Mouse (Mus musculus): ENCODE measurements around the gene Atf5. TPM values are rescaled to one million over a fixed set of nuclear protein-coding genes. Genes with fewer than 3 reads are reported as not detected.

Atf5 gene
- polyA plus RNA-seq, 1 experiment from 2014 or later: 1.8 TPM

DNA sequence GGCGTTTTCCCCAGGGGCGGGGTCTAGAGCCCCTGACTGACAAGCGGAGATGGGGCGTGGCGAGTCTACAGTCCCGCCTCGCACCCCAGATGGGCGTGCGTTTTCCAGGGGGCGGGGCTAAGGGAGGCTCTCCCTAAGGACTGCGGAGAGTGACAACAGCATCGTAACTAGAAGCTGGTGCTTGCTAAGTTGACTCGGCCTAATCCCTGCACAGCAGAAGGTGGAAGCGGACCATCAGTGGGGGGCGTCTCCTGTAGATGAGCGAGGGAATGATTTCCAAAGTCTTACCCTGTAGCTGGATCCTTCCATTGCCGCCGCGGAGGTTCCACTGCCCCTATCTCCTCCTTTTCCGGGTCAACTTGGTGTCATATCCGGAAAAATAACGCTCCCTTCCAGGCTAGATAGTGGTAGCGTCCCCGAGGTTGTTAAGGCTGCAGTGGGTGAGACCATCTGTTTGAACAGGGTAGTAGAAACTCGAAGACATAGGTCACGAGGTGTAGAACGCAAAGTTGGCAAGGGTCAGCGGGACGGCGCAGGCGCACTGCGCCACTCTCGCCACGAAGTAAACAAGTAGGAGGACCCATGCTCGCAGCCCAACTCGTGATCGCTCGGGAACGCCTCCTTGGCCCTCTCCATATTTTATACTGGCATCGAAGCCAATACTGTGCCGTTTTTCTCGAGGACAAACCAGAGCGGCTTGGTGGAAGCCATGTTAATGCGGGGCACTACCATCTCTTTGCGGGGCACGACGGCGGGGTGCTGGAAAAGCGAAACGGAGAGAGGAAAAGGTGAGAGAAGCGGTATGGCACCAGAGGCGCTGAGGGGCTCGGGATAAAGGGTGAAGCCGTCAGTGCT, 32.3 kb upstream of the Atf5 start, which contains the start of the genes Akt1s1 and Tbc1d17:
Gene Akt1s1 (plus strand): TSS at position 431 of the 855 bp plus-strand sequence.
Gene Tbc1d17 (minus strand): TSS at position 519 of the 855 bp plus-strand sequence.
- peak; percentile 86 for ATAC-seq (ENCODE audit: insufficient number of reproducible peaks, insufficient read depth, low FRiP score, low read depth)
- peak within 1 kb of the TSS; percentile 86 for H3K4me2 ChIP-seq (ENCODE audit: low read length)
- peaks cover 18 to 29% of the 10 kb centered on the region in 2 experiments for H3K4me1 ChIP-seq (ENCODE audit: control insufficient read depth in 2 of 2, insufficient read depth in 2 of 2, low read length in 2 of 2)
- peaks cover 57% of the 10 kb centered on the region for H3K36me3 ChIP-seq (ENCODE audit: control insufficient read depth, insufficient read depth, low read length)
- under 1% methylated on average over 54 of the region's 54 CpGs for WGBS
- H3K9ac ChIP-seq (ENCODE audit: low read length): peak within 1 kb of the TSS; percentile 91
- peak within 1 kb of the TSS; percentile 70 to 76 for H3K4me3 ChIP-seq (ENCODE audit: control insufficient read depth in 1 of 2, insufficient read depth in 1 of 2, low read depth in 1 of 2, low read length in 2 of 2)
- no peaks in the 10 kb centered on the region for H3K27me3 ChIP-seq (ENCODE audit: control insufficient read depth, insufficient read depth, low read length)
- H3K9me3 ChIP-seq (ENCODE audit: control insufficient read depth, low read length): no peaks in the 10 kb centered on the region
- peak within 1 kb of the TSS; percentile 94 to 98 for H3K27ac ChIP-seq (replicated peaks in 1 of 2; ENCODE audit: control insufficient read depth in 1 of 2, insufficient read depth in 1 of 2, low read depth in 2 of 2, low read length in 2 of 2)

GRCm38 (mm10) chr7:44847772-44848171, 31.3 kb upstream of the Atf5 start:
- H3K27ac ChIP-seq (replicated peaks in 1 of 2; ENCODE audit: control insufficient read depth in 1 of 2, insufficient read depth in 1 of 2, low read depth in 2 of 2, low read length in 2 of 2): no peak overlapping the region
- 78% methylated on average over 5 of the region's 5 CpGs for WGBS
- H3K4me3 ChIP-seq (ENCODE audit: control insufficient read depth in 1 of 2, insufficient read depth in 1 of 2, low read depth in 1 of 2, low read length in 2 of 2): peak overlapping the region; percentile 70 to 76
- H3K4me2 ChIP-seq (ENCODE audit: low read length): peak overlapping the region; percentile 86
- H3K9me3 ChIP-seq (ENCODE audit: control insufficient read depth, low read length): no peaks in the 10 kb centered on the region
- H3K27me3 ChIP-seq (ENCODE audit: control insufficient read depth, insufficient read depth, low read length): no peaks in the 10 kb centered on the region
- peaks cover 15 to 20% of the 10 kb centered on the region in 2 experiments for H3K4me1 ChIP-seq (ENCODE audit: control insufficient read depth in 2 of 2, insufficient read depth in 2 of 2, low read length in 2 of 2)
- ATAC-seq (ENCODE audit: insufficient number of reproducible peaks, insufficient read depth, low FRiP score, low read depth): no peak
- peak overlapping the region; percentile 73 for H3K9ac ChIP-seq (ENCODE audit: low read length)
- peaks cover 57% of the 10 kb centered on the region for H3K36me3 ChIP-seq (ENCODE audit: control insufficient read depth, insufficient read depth, low read length)

- Histone ChIP-seq H3K4me1 (ENCODE audit: control insufficient read depth in 2 of 2, insufficient read depth in 2 of 2, low read length in 2 of 2) (peaks cover 15 to 20% of the 10 kb centered on the region in 2 experiments), H3K27ac (replicated peaks in 1 of 2; ENCODE audit: control insufficient read depth in 1 of 2, insufficient read depth in 1 of 2, low read depth in 2 of 2, low read length in 2 of 2) (no peak overlapping the region), H3K9me3 (ENCODE audit: control insufficient read depth, low read length) (no peaks in the 10 kb centered on the region), H3K36me3 (ENCODE audit: control insufficient read depth, insufficient read depth, low read length) (peaks cover 61% of the 10 kb centered on the region), H3K9ac (ENCODE audit: low read length) (no peak overlapping the region), H3K4me3 (ENCODE audit: control insufficient read depth in 1 of 2, insufficient read depth in 1 of 2, low read depth in 1 of 2, low read length in 2 of 2) (no peak overlapping the region), H3K4me2 (ENCODE audit: low read length) (no peak overlapping the region), H3K27me3 (ENCODE audit: control insufficient read depth, insufficient read depth, low read length) (no peaks in the 10 kb centered on the region)
- ATAC-seq (ENCODE audit: insufficient number of reproducible peaks, insufficient read depth, low FRiP score, low read depth): no peak
- WGBS: 93% methylated on average over 7 of the region's 7 CpGs
These were observed 30.3 kb upstream of the Atf5 start for GRCm38 (mm10) chr7:44846804-44847203.

GRCm38 (mm10) chr7:44845006-44845405, 28.5 kb upstream of the Atf5 start:
- H3K27ac ChIP-seq (replicated peaks in 1 of 2; ENCODE audit: control insufficient read depth in 1 of 2, insufficient read depth in 1 of 2, low read depth in 2 of 2, low read length in 2 of 2): no peak overlapping the region
- H3K27me3 ChIP-seq (ENCODE audit: control insufficient read depth, insufficient read depth, low read length): peaks cover 9% of the 10 kb centered on the region
- no peak for ATAC-seq (ENCODE audit: insufficient number of reproducible peaks, insufficient read depth, low FRiP score, low read depth)
- no peak overlapping the region for H3K4me2 ChIP-seq (ENCODE audit: low read length)
- H3K9me3 ChIP-seq (ENCODE audit: control insufficient read depth, low read length): no peaks in the 10 kb centered on the region
- H3K4me1 ChIP-seq (ENCODE audit: control insufficient read depth in 2 of 2, insufficient read depth in 2 of 2, low read length in 2 of 2): peaks cover 11% of the 10 kb centered on the region in 2 experiments
- H3K4me3 ChIP-seq (ENCODE audit: control insufficient read depth in 1 of 2, insufficient read depth in 1 of 2, low read depth in 1 of 2, low read length in 2 of 2): no peak overlapping the region
- peaks cover 71% of the 10 kb centered on the region for H3K36me3 ChIP-seq (ENCODE audit: control insufficient read depth, insufficient read depth, low read length)
- H3K9ac ChIP-seq (ENCODE audit: low read length): no peak overlapping the region
- WGBS: 94% methylated on average over 10 of the region's 10 CpGs

GRCm38 (mm10) chr7:44841825-44842463, 25.5 kb upstream of the Atf5 start:
- Histone ChIP-seq H3K9ac (ENCODE audit: low read length) (no peak overlapping the region), H3K9me3 (ENCODE audit: control insufficient read depth, low read length) (no peaks in the 10 kb centered on the region), H3K4me1 (ENCODE audit: control insufficient read depth in 2 of 2, insufficient read depth in 2 of 2, low read length in 2 of 2) (peaks cover 11 to 12% of the 10 kb centered on the region in 2 experiments), H3K4me3 (ENCODE audit: control insufficient read depth in 1 of 2, insufficient read depth in 1 of 2, low read depth in 1 of 2, low read length in 2 of 2) (no peak overlapping the region), H3K4me2 (ENCODE audit: low read length) (no peak overlapping the region), H3K27me3 (ENCODE audit: control insufficient read depth, insufficient read depth, low read length) (peaks cover 13% of the 10 kb centered on the region), H3K27ac (replicated peaks in 1 of 2; ENCODE audit: control insufficient read depth in 1 of 2, insufficient read depth in 1 of 2, low read depth in 2 of 2, low read length in 2 of 2) (no peak overlapping the region), H3K36me3 (ENCODE audit: control insufficient read depth, insufficient read depth, low read length) (peaks cover 67% of the 10 kb centered on the region)
- ATAC-seq (ENCODE audit: insufficient number of reproducible peaks, insufficient read depth, low FRiP score, low read depth): no peak
- 90% methylated on average over 8 of the region's 8 CpGs for WGBS

- Histone ChIP-seq H3K4me2 (ENCODE audit: low read length) (peak overlapping the region; percentile 70; the same call in 1 of the 2 replicates), H3K4me1 (ENCODE audit: control insufficient read depth in 2 of 2, insufficient read depth in 2 of 2, low read length in 2 of 2) (peaks cover 12% of the 10 kb centered on the region in 2 experiments), H3K9ac (ENCODE audit: low read length) (no peak overlapping the region), H3K27me3 (ENCODE audit: control insufficient read depth, insufficient read depth, low read length) (peaks cover 13% of the 10 kb centered on the region), H3K9me3 (ENCODE audit: control insufficient read depth, low read length) (no peaks in the 10 kb centered on the region), H3K36me3 (ENCODE audit: control insufficient read depth, insufficient read depth, low read length) (peaks cover 52% of the 10 kb centered on the region), H3K27ac (replicated peaks in 1 of 2; ENCODE audit: control insufficient read depth in 1 of 2, insufficient read depth in 1 of 2, low read depth in 2 of 2, low read length in 2 of 2) (no peak overlapping the region), H3K4me3 (ENCODE audit: control insufficient read depth in 1 of 2, insufficient read depth in 1 of 2, low read depth in 1 of 2, low read length in 2 of 2) (no peak overlapping the region)
- 52% methylated on average over 14 of the region's 14 CpGs for WGBS
- no peak for ATAC-seq (ENCODE audit: insufficient number of reproducible peaks, insufficient read depth, low FRiP score, low read depth)
These were observed 24.0 kb upstream of the Atf5 start for GRCm38 (mm10) chr7:44840426-44840825.

DNA sequence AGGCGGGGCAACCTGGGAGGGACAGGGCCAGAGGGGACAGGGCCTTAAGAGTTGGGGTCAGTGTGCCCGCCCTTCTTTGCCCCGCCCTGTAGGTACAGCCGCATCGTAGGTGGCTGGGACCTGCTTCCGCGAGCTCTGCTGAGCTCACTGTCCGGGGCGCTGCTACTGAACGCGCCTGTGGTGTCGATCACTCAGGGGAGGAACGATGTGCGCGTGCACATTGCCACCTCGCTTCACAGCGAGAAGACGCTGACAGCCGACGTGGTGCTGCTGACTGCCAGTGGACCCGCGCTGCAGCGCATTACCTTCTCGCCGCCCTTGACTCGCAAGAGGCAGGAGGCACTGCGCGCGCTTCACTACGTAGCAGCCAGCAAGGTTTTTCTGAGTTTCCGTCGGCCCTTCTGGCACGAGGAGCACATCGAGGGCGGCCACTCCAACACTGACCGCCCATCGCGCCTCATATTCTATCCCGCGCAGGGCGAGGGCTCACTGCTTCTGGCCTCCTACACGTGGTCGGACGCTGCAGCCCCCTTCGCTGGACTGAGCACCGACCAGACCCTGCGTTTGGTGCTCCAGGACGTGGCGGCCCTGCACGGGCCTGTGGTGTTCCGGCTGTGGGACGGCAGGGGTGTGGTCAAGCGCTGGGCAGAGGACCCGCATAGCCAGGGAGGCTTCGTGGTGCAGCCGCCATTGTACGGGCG, 23.2 kb upstream of the Atf5 start:
- peaks cover 13% of the 10 kb centered on the region for H3K27me3 ChIP-seq (ENCODE audit: control insufficient read depth, insufficient read depth, low read length)
- ATAC-seq (ENCODE audit: insufficient number of reproducible peaks, insufficient read depth, low FRiP score, low read depth): peak; percentile 12; the same call in 1 of the 2 replicates
- H3K36me3 ChIP-seq (ENCODE audit: control insufficient read depth, insufficient read depth, low read length): peaks cover 44% of the 10 kb centered on the region
- 2% methylated on average over 58 of the region's 58 CpGs for WGBS
- peak overlapping the region; percentile 70 for H3K4me2 ChIP-seq (ENCODE audit: low read length)
- peaks cover 12% of the 10 kb centered on the region in 2 experiments for H3K4me1 ChIP-seq (ENCODE audit: control insufficient read depth in 2 of 2, insufficient read depth in 2 of 2, low read length in 2 of 2)
- no peaks in the 10 kb centered on the region for H3K9me3 ChIP-seq (ENCODE audit: control insufficient read depth, low read length)
- H3K4me3 ChIP-seq (ENCODE audit: control insufficient read depth in 1 of 2, insufficient read depth in 1 of 2, low read depth in 1 of 2, low read length in 2 of 2): peak overlapping the region; percentile 28 to 35
- no peak overlapping the region for H3K27ac ChIP-seq (replicated peaks in 1 of 2; ENCODE audit: control insufficient read depth in 1 of 2, insufficient read depth in 1 of 2, low read depth in 2 of 2, low read length in 2 of 2)
- peak overlapping the region; percentile 60 for H3K9ac ChIP-seq (ENCODE audit: low read length)

Measured in heart, embryonic 14.5 days (tissue).